Mouse (Mus musculus): ENCODE results near the gene 4921504E06Rik.

DNA sequence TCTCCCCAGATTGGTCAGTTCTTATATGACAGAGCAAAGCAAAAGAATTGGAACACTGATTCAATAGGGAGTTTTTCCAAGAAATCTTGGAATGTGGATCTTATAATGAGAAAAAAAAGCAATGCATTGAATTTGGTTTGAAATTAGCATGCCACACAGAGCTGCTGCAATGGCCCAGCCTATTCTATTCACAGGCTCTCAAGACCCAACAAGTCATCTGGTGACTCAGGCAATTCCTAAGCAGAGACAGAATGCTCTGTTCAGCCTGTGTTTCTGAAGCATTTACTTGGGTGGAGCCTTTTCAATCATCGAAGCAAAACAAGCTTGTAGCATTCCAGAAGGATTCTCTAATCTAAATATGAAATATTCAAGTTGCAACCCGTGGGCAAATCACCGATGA is 26.1 kb upstream of the 4921504E06Rik start:
- TF ChIP-seq CHD2 (IDR thresholded peaks at IDR 0.05; ENCODE audit: low read length) (no peak), SMC3 (IDR thresholded peaks at IDR 0.05; ENCODE audit: low read depth, low read length) (no peak), CTCF (IDR thresholded peaks at IDR 0.05 in 2 of 3, conservative IDR thresholded peaks at IDR 0.05 in 1 of 3; ENCODE audit: control insufficient read depth in 1 of 3, insufficient read depth in 1 of 3, low read depth in 2 of 3, low read length in 3 of 3, poor library complexity in 1 of 3, severe bottlenecking in 1 of 3) (no peak), USF1 (IDR thresholded peaks at IDR 0.05; ENCODE audit: low read depth, low read length) (no peak), MXI1 (IDR thresholded peaks at IDR 0.05; ENCODE audit: low read depth, low read length) (no peak), POLR2AphosphoS2 (IDR thresholded peaks at IDR 0.05; ENCODE audit: low read length) (no peak), KAT2A (conservative IDR thresholded peaks at IDR 0.05; ENCODE audit: low read depth, low read length) (no peak), EP300 (IDR thresholded peaks at IDR 0.05; ENCODE audit: low read depth in 1 of 2, low read length in 2 of 2) (no peak), ZMIZ1 (IDR thresholded peaks at IDR 0.05; ENCODE audit: low read depth, low read length) (no peak)

All from MEL (cell line).